Mouse (Mus musculus) embryonic stem cell, embryonic (primary cell): ENCODE measurements around the gene Pip5k1a.
"Not testable (repeated sequence)": the region's sequence is repeated elsewhere in the genome, so short reads cannot be mapped to it uniquely, and the experiment has no call there.

Experiments
- CTCF ChIA-PET, 4 experiments: fragments of 300-600 bp in 2 of 4; fragments of 350-600 bp in 2 of 4; sonication (Branson Sonifier 250); formaldehyde crosslinking; loops; one replicate each; lab custom pipeline; 2022; ENCODE audit warnings: inconsistent platforms in 2 of 4; lab: Charles Lee
- POLR2A ChIA-PET, 4 experiments: fragments of 300-600 bp in 2 of 4; fragments of 350-600 bp in 2 of 4; sonication (Branson Sonifier 250); formaldehyde crosslinking; loops; one replicate each; lab custom pipeline; 2022; ENCODE audit warnings: antibody characterized with exemption in 4 of 4, inconsistent platforms in 1 of 4; lab: Charles Lee

Gene Pip5k1a

DNA sequence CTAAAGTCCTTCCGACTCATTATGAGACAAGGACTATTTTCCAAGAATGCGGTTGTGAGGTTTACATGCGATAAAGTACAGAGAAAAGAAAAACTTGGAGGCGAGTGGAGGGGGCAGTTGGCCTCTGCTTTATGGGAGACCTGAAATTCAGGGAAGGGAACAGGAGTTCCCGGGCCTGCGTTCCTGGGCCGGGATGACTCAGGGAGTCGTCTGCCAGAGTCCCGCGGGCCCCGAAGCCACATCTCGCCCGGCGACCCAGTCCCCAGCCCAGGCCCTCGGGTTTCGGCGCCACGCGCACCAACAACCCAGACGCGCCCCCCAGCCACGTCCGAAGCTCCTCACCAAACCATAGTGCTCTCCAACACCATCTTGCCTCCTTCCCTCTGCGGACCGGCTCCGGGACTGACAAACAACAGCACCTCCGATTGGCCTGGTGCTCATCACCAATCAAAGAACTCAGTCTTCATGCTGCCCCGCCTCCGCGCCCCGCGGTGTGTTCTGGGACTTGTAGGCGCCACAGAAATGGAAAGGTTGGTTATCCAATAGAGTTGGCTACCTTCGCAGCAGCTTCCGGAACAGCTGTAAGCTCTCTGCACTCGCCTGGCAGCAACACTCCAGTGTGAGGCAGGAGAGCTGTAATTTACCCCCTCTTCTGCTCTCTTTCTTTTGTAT, 64.4 kb downstream of the Pip5k1a start, which contains the start of gene Psmd4:
Psmd4 (minus strand) TSS at position 449 of the 672 bp plus-strand sequence.
- ChIA-PET CTCF (interaction anchor here (0.5 to 2.8 kb wide), 7 partner anchors 10 to 645 kb away, joined by 3 to 23 read pairs (median 6); no protein-coding TSS in a partner anchor), POLR2A (interaction anchor here (0.5 to 8.6 kb wide), 53 partner anchors 8 to 1461 kb away, joined by 3 to 104 read pairs (median 4); partner anchors contain the start of genes Zfp687 (in 3 of the 4), Pi4kb (in 2 of the 4), Pip5k1a (in 1 of the 4) and Rfx5 (in 1 of the 4))

DNA sequence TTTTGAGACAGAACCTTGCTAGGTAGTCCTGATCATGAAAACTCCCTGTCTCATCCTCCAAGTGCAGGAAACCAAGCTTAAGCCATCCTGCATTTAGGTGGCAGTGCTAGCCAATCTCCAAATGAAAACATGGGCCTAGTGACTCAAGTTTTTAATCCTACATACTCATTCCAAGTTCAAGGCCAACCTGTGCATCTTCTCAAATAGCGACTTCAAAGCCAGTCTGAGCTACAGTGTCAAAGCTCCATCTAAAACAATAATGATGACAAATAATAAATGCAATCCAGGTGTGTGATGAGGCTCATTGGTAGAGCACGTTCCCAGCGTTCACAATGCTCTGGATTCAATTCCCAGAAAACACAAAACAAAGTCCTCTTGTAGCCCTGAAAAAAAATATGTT, 65.1 kb downstream of the Pip5k1a start:
- ChIA-PET CTCF (interaction anchor here in 3 of 4 experiments (0.6 to 2.8 kb wide), 5 partner anchors 11 to 645 kb away, joined by 3 to 23 read pairs (median 10); no protein-coding TSS in a partner anchor), POLR2A (interaction anchor here (0.5 to 8.6 kb wide), 37 partner anchors 7 to 1461 kb away, joined by 3 to 104 read pairs (median 5); partner anchors contain the start of genes Zfp687 (in 3 of the 4), Pi4kb (in 2 of the 4), Rfx5 (in 1 of the 4) and Sema6c (in 1 of the 4))

DNA sequence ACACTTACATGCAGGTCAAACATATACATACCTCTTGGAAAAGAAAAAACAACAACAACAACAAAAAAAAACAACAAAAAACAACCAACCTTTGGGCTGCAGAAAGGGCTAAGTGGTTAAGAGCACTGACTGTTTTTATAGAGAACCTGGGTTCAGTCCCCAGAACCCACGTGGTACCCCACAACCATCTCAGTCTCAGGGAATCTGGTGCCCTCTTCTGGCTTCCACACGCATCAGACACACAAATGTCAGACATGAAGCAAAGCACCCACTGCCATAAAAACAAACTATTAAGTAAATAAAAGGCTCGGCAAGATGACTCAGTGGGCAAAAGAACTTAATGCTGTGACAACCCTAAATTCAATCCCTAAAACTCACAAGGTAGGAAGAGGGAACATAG, 76.8 kb downstream of the Pip5k1a start:
- ChIA-PET POLR2A (interaction anchor here in 2 of 4 experiments (1.1 to 11.6 kb wide), 8 partner anchors 10 to 188 kb away, joined by 3 to 203 read pairs (median 5); partner anchors contain the start of genes Zfp687 (in 2 of the 2) and Gabpb2 (in 1 of the 2)), CTCF (interaction anchor here in 2 of 4 experiments (0.9 to 1.6 kb wide), 4 partner anchors 13 to 82 kb away, joined by 3 to 6 read pairs (median 5); partner anchors contain the start of gene Psmd4 (in 1 of the 2))

DNA sequence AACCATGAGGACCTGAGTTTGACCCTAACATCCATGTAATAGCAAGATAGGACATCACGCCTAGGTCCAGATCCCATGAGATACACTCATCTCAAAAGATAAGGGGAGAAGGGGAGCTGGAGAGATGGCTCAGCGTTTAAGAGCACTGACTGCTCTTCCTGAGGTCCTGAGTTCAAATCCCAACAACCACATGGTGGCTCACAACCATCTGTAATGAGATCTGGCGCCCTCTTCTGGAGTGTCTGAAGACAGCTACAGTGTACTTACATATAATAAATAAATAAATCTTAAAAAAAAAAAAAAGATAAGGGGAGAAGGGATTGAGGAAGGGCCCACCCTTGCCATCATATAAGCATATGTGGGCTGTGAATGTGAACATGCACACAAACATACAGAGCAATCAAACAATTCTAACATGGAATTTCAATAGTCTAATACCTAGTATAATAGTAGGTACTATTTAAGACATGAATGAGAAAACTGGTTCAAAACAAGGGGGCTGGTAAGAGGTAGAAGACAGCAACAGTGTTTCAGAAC, 77.4 kb downstream of the Pip5k1a start:
- POLR2A ChIA-PET, result interaction anchor here (0.5 to 11.6 kb wide), 18 partner anchors 13 to 633 kb away, joined by 3 to 203 read pairs (median 4); partner anchors contain the start of genes Zfp687 (in 3 of the 4), Gabpb2 (in 1 of the 4) and Psmd4 (in 1 of the 4)
- CTCF ChIA-PET, result interaction anchor here (0.6 to 2.1 kb wide), 17 partner anchors 11 to 663 kb away, joined by 3 to 9 read pairs (median 3); partner anchors contain the start of genes Psmd4 (in 1 of the 4), Tnfaip8l2 (in 1 of the 4) and Zfp687 (in 1 of the 4)

DNA sequence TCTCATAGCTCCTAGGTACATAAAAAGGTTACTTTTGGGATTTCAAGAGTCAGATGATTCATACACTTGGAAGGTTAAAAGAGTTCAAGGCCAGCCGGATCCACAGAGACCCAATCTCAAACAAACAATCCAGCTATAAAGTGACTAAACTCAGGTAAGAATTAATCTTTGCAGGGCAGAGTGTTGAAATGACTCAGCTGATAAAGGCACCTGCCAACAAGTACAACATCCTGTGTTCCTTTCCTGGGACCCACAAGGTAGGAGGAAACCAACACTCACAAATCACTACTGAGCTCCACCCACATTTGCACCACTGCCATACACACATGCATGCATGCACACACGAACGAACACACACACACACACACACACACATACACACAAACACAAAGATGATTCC, 78.1 kb downstream of the Pip5k1a start:
- ChIA-PET CTCF (interaction anchor here in 3 of 4 experiments (0.5 to 2.1 kb wide), 11 partner anchors 12 to 144 kb away, joined by 3 to 9 read pairs (median 3); partner anchors contain the start of genes Psmd4 (in 1 of the 3), Tnfaip8l2 (in 1 of the 3) and Zfp687 (in 1 of the 3)), POLR2A (interaction anchor here (0.5 to 11.6 kb wide), 25 partner anchors 10 to 634 kb away, joined by 3 to 203 read pairs (median 3); partner anchors contain the start of genes Zfp687 (in 3 of the 4), Gabpb2 (in 1 of the 4), Pi4kb (in 1 of the 4) and Psmd4 (in 1 of the 4))

DNA sequence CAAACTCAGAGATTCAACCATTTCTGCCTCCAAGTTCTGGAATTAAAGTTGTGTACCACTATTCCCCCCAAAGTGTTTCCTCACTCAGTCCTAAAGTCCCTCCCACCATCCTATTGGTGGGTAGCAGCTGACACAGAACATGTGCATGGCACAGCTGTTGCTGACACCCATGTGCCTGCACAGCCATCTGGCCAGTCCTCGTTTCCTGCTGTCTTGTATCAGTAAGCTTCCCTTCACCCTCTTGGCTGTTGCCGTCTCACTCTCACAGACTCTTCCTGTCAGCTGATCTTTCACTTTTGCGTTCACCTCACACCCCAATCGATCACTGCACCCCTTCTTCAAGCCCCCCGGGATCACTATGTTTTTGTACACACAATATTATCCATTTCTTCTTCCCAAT, 79.0 kb downstream of the Pip5k1a start:
- ChIA-PET POLR2A (interaction anchor here in 3 of 4 experiments (0.6 to 11.6 kb wide), 21 partner anchors 11 to 70 kb away, joined by 3 to 203 read pairs (median 4); partner anchors contain the start of genes Zfp687 (in 3 of the 3), Pi4kb (in 2 of the 3) and Psmd4 (in 2 of the 3)), CTCF (interaction anchor here in 3 of 4 experiments (0.5 to 2.1 kb wide), 7 partner anchors 9 to 83 kb away, joined by 3 to 9 read pairs (median 3); partner anchors contain the start of genes Vps72 (in 1 of the 3) and Zfp687 (in 1 of the 3))

DNA sequence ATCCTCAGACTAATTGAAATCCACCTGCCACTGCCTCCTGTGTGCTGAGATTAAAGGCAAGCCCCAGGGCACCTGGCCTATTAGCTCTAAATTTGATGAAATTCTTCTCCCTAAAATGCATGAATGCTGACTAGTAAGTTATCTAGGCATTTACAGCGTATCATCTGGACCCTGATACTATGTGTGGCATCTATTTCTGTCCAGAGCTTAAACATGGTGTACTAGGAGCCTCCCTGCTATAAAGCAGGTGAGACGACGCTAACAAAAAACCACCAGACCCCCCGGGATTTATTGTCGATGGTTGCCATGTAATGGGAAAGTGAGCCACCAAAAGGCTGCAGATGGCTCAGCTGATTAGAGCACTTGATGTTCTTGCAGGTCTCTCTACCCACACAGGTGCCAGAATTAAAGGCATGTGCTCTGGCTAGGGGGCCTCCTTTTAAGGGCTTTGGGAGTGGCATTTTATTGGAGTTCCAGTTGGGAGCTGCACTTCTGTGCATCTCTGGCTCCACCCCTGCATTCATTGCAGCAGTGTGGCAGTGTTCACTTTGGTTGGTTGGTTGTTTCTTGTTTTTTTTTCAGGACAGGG, 79.6 kb downstream of the Pip5k1a start:
- POLR2A ChIA-PET, result interaction anchor here (0.6 to 11.6 kb wide), 27 partner anchors 9 to 174 kb away, joined by 3 to 203 read pairs (median 4); partner anchors contain the start of genes Zfp687 (in 3 of the 4), Pi4kb (in 2 of the 4) and Psmd4 (in 2 of the 4)
- CTCF ChIA-PET, result interaction anchor here in 2 of 4 experiments (0.5 to 1.9 kb wide), 5 partner anchors 10 to 84 kb away, joined by 3 to 4 read pairs (median 3); partner anchors contain the start of gene Vps72 (in 1 of the 2)

DNA sequence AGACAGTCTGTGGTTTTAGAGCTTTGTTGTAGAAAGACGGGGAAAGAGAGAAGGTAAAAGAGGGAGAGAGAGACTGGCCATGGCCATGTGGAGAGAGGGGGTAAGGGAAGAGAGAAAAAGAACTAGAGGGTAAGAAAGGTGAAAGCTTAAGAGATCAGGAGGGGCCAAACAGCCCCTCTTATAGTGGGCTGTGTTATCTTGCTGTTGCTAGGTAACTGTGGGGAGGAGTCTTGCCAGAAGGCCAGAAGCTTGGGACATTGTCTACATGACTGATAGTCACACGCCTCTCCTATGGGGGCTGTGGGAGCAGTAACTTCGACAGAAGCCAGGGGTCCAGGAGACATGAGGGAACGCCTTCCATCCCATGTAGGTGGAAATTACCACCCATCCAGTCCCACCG, 81.5 kb downstream of the Pip5k1a start:
- CTCF ChIA-PET, result interaction anchor here in 3 of 4 experiments (0.5 to 1.2 kb wide), 5 partner anchors 9 to 74 kb away, joined by 3 to 5 read pairs (median 3); no protein-coding TSS in a partner anchor
- POLR2A ChIA-PET, result interaction anchor here (0.9 to 11.6 kb wide), 32 partner anchors 8 to 250 kb away, joined by 3 to 203 read pairs (median 6); partner anchors contain the start of genes Zfp687 (in 4 of the 4), Pi4kb (in 2 of the 4), Psmd4 (in 2 of the 4) and Cgn (in 1 of the 4)

DNA sequence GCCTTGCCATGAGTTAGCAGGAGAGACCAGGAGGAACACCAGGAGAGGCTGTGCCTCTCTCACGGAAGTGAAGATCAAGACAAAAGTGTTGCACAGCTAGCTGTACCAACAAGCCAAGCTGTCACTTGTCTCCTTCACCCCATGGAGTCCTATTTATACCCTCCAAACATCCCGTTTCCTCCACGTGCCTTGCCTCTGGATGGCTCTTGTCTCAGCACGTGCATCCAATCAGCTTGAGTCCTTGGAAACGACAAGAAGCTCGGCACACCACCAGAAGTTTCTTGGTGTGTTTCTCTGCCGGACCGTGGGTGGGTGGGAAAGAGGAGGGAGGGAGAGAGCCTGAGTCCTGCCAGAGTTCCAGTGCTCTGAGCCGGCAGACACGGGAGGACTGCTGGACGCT, 82.2 kb downstream of the Pip5k1a start:
- ChIA-PET POLR2A (interaction anchor here (0.7 to 11.6 kb wide), 37 partner anchors 8 to 250 kb away, joined by 3 to 203 read pairs (median 6); partner anchors contain the start of genes Zfp687 (in 4 of the 4), Pi4kb (in 2 of the 4), Psmd4 (in 2 of the 4) and Vps72 (in 2 of the 4)), CTCF (interaction anchor here (0.5 to 1.2 kb wide), 9 partner anchors 8 to 777 kb away, joined by 3 to 5 read pairs (median 3); no protein-coding TSS in a partner anchor)

DNA sequence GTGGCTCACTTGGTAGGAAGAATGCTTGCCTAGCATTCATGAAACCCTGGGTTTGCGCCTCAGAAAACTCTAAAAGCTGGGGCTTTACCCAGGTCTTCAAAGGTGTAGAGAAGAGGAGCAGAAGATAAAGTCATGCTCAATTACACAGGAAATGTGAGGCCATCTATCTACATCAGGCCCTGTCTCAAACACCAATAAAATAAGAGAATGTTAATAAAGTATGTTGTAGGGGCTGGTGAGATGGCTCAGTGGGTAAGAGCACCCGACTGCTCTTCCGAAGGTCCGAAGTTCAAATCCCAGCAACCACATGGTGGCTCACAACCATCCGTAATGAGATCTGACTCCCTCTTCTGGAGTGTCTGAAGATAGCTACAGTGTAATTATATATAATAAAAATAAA, 85.8 kb downstream of the Pip5k1a start:
- POLR2A ChIA-PET, result interaction anchor here in 1 of 4 experiments (1.1 to 13.8 kb wide), 3 partner anchors 19 to 68 kb away, joined by 3 to 229 read pairs (median 76); partner anchors contain the start of gene Rfx5
- CTCF ChIA-PET, result not testable (repeated sequence)

DNA sequence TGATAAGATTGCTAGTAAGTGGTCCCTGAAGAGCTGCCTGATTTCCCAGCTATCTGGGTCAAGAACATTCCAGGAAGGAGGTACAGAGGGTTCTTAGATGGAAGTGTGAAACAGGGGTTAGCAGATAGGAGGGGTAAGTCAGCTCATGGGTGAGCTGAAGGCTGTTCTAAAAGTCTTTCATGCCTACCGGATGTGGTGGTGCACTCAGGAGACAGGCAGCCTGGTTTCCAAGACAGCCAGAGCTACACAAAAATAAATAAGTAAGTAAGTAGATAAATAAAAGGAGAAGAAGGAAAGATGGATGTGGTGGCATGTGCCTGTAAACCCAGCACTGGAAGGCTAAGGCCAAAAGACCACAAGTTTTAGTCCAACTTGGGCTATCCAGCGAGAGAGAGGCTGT, 88.0 kb downstream of the Pip5k1a start:
- POLR2A ChIA-PET, result interaction anchor here in 2 of 4 experiments (0.6 to 13.8 kb wide), 12 partner anchors 8 to 90 kb away, joined by 3 to 229 read pairs (median 44); partner anchors contain the start of genes Pi4kb (in 2 of the 2) and Rfx5 (in 1 of the 2)
- CTCF ChIA-PET, result interaction anchor here in 1 of 4 experiments (1.0 kb wide), 1 partner anchor 10 kb away, joined by 3 read pairs; no protein-coding TSS in a partner anchor

DNA sequence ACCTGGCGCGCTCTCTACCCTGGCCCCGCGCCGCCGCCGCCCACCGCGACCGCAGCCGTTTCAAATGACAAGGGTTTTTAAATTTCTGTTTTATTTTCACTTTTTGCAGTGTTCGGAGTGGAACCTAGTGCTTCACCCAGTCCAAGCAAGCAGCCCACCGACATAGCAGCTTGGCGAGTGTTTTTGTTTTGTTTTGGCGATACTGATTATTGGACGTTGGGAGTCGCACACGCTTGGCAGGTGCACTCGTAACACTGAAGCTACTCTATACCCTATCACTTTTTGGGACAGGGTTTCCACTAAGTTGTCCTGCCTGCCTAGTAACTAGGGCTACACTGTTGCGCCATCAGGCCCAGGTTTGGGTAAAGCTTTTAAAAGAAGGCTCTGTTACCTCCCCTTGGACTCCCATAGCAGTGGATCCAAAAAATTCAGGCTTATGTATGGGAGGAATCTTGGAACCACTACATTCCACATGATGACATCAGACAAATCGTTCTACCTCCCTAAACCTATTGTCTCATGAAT, 90.1 kb downstream of the Pip5k1a start:
- CTCF ChIA-PET, result interaction anchor here (0.5 to 2.6 kb wide), 16 partner anchors 8 to 266 kb away, joined by 3 to 17 read pairs (median 4); partner anchors contain the start of gene Prune1 (in 1 of the 4)
- POLR2A ChIA-PET, result interaction anchor here (0.6 to 13.8 kb wide), 167 partner anchors 8 to 1253 kb away, joined by 3 to 229 read pairs (median 5); partner anchors contain the start of genes Gabpb2 (in 3 of the 4), Pi4kb (in 3 of the 4), Psmd4 (in 3 of the 4) and Rfx5 (in 3 of the 4)

DNA sequence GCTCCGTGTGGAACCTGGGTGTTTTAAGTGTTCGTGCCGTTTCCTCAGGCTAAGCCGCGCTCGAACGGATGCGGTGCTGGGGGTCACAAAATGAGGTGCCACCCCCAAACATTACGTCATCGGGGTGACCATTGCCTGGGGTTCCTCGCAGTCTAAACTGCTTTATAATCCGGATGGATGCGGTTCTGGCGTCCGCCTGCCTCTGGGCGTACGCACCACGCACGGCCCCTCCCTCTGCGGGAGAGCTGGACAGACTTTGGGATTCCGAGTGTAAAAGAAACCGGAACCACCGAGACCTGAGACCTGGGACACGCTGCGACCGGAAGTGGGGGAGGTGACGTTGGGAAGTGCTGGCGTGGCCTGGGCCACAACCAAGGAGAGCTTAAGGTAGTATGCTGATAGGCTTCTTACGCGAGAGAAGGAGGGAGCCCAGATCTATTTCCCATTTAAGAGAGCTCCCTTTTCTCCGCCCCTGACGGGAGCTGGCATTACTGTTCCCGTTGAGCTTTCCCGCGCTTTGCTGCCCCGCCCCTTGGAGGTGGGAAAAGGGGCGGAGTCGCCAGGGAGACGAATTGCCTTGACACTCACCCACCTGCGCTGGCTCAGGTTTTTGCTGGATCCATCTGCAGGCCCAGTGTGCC, 90.7 kb downstream of the Pip5k1a start:
- CTCF ChIA-PET, result interaction anchor here (0.5 to 2.6 kb wide), 22 partner anchors 9 to 266 kb away, joined by 3 to 17 read pairs (median 4); partner anchors contain the start of genes Gabpb2 (in 1 of the 4) and Prune1 (in 1 of the 4)

DNA sequence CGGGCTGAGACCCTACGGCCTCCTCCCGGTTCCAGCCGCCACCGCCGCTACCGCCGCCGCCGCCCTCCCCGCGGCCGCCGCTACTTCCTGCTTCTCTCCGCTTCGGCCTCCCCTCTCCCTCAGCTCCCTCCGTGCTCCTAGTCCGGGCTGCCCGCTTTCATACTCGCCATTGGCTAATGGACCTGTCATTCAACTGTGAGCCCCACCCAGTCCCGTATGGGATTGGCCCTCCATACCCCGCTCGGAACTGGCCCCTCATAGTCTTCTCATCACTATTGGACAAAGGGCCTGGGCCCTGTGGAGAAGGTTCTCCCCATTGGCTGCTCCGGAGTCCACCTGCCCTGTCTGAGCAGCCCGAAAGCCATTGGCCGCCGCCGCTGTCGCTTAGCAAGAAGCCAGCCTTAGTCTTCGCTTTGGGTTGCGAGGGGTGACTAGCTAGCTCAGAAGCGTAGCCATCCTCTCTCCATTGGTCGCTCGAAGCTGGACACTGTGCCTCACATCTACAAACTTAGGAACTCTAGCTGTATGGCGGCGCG, 91.3 kb downstream of the Pip5k1a start, which contains the start of gene Zfp687:
Zfp687 (minus strand) TSS at position 112 of the 536 bp plus-strand sequence.
- ChIA-PET POLR2A (interaction anchor here (0.7 to 13.8 kb wide), 143 partner anchors 9 to 1254 kb away, joined by 3 to 229 read pairs (median 6); partner anchors contain the start of genes Gabpb2 (in 3 of the 4), Pi4kb (in 3 of the 4), Psmd4 (in 3 of the 4) and Rfx5 (in 3 of the 4)), CTCF (interaction anchor here (0.7 to 2.6 kb wide), 20 partner anchors 13 to 248 kb away, joined by 3 to 17 read pairs (median 4); partner anchors contain the start of gene Gabpb2 (in 1 of the 4))

More for the DNA sequence above, 90.7 kb downstream of the Pip5k1a start:
- POLR2A ChIA-PET, result interaction anchor here (0.6 to 13.8 kb wide), 185 partner anchors 8 to 1253 kb away, joined by 3 to 229 read pairs (median 4); partner anchors contain the start of genes Gabpb2 (in 3 of the 4), Pi4kb (in 3 of the 4), Psmd4 (in 3 of the 4) and Rfx5 (in 3 of the 4)
